Mouse (Mus musculus) hindbrain, embryonic 14.5 days (tissue): ENCODE results near the gene Golt1b. TPM values are rescaled to one million over a fixed set of nuclear protein-coding genes. Genes with fewer than 3 reads are reported as not detected.
A peak's percentile ranks its signal among the peaks of the same experiment; 100 is the strongest.

Source experiments
- ATAC-seq: fragments of 200-750 bp; cut with Nextera tagmentation; 2 replicates; pipeline ENCODE4 v1.8.0; 2017; ENCODE audit warnings: moderate number of reproducible peaks, mild to moderate bottlenecking, moderate TSS enrichment, moderate library complexity; ENCODE audit not compliant: low FRiP score
- DNase-seq: peaks from one replicate; pipeline ENCODE4 v3.0.0-alpha.2; 2015; ENCODE audit warnings: low spot score
- H3K27ac ChIP-seq: fragments of 300-500 bp; sonication (generic); 2 replicates; pipeline ENCODE4 v1.5.1; 2014; ENCODE audit warnings: mild to moderate bottlenecking, moderate library complexity
- H3K27me3 ChIP-seq: fragments of 300-500 bp; sonication (generic); 2 replicates; pipeline ENCODE4 v1.6.1; 2014; ENCODE audit warnings: mild to moderate bottlenecking, low read length, mixed read lengths; ENCODE audit not compliant: control insufficient read depth, insufficient read depth
- H3K36me3 ChIP-seq: fragments of 300-500 bp; sonication (generic); replicated peaks from 2 replicates; pipeline ENCODE4 v1.6.1; 2014; ENCODE audit not compliant: control insufficient read depth, insufficient read depth
- H3K4me1 ChIP-seq: fragments of 300-500 bp; sonication (generic); replicated peaks from 2 replicates; pipeline ENCODE4 v1.6.1; 2014; ENCODE audit warnings: antibody characterized with exemption, low read length, mixed read lengths; ENCODE audit not compliant: control insufficient read depth, insufficient read depth
- H3K4me2 ChIP-seq: fragments of 300-500 bp; sonication (generic); replicated peaks from 2 replicates; pipeline ENCODE4 v1.6.1; 2014; ENCODE audit warnings: mild to moderate bottlenecking, moderate library complexity
- H3K4me3 ChIP-seq: fragments of 300-500 bp; sonication (generic); replicated peaks from 2 replicates; pipeline ENCODE4 v1.5.1; 2014; ENCODE audit warnings: mild to moderate bottlenecking, low read length
- H3K9ac ChIP-seq: fragments of 300-500 bp; sonication (generic); 2 replicates; pipeline ENCODE4 v1.6.1; 2014
- H3K9me3 ChIP-seq: fragments of 300-500 bp; sonication (generic); 2 replicates; pipeline ENCODE4 v1.6.1; 2016; ENCODE audit warnings: low read length; ENCODE audit not compliant: control insufficient read depth
- WGBS: fragments of 180-500 bp; shearing (Covaris S2); extraction: QIAGEN DNeasy Blood & Tissue Kit; methylation state at CpG from one replicate; pipeline ENCODE4 v1.1.7; 2014; 5-methylcytosine and 5-hydroxymethylcytosine counted together
- polyA plus RNA-seq: library from polyadenylated mRNA; unstranded; fragments of >200 nt; fragmentation: Nextera tagmentation; extraction: Ambion mirVana; gene quantifications from 2 replicates; pipeline ENCODE4 v1.2.1, GENCODE M21; 2014

The Golt1b gene
- polyA plus RNA-seq, 1 experiment from 2014 or later, result 82.7 TPM

- Histone ChIP-seq H3K9me3 (no peaks in the 10 kb centered on the region), H3K9ac (no peak overlapping the region), H3K36me3 (peaks cover 91% of the 10 kb centered on the region), H3K4me3 (no peak overlapping the region), H3K4me2 (no peak overlapping the region), H3K4me1 (no peaks in the 10 kb centered on the region), H3K27me3 (no peaks in the 10 kb centered on the region), H3K27ac (no peak overlapping the region)
- ATAC-seq (no peak), DNase-seq (no peak)
- WGBS, result 76% methylated on average over 7 of the region's 7 CpGs
Observed at GRCm38 (mm10) chr6:142357106-142357505, 29.9 kb upstream of the Golt1b start.

DNA sequence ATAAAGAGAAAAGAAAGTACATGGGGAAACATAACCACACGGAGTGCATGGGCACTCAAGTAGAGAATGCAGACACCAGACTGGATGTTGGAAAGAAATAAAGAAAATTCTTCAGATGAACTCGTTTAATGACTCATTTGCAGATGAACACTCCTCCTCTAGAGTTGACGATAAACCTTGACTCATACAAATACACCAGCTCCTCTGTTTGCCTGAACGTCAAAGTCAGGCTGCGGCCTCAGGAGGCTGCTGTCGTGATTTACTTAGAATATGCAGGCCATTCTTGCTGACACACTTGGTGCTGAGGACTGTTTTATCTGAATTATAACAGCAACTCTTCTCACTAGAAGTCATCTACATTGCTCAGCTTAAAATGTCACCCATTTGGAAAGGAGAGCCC, 25.0 kb upstream of the Golt1b start:
- Histone ChIP-seq H3K27ac (no peak overlapping the region), H3K4me2 (no peak overlapping the region), H3K27me3 (no peaks in the 10 kb centered on the region), H3K9ac (no peak overlapping the region), H3K4me3 (no peak overlapping the region), H3K4me1 (no peaks in the 10 kb centered on the region), H3K9me3 (no peaks in the 10 kb centered on the region), H3K36me3 (peaks cover 96% of the 10 kb centered on the region)
- WGBS, result 95% methylated on average over 6 of the region's 6 CpGs
- ATAC-seq, result no peak
- no peak for DNase-seq

DNA sequence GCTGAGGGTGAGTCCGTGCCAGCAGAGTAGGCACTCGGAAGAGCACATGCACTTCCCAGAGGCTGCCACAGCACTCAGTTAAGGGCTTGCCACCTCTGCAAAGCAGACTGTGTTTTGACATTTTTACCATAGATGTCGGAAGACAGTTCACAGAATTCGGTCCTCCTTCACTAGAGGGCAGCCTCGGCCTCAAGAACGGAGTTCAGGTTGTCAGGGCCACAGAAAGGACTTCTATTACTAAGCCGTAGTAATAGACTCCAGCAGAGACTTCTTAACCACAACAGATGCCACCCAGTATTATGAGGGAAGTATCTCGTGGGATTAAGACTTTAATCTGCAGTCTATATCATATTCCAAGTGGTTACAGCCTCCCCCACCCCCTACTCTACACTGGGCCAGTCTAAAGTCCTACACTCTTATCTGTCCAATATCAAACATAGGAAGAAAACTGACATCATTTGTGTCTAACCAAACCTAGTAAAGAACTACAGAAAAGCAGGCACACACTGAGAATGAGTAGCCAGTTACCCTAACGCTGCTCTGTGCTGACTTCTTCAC, 23.9 kb upstream of the Golt1b start:
- Histone ChIP-seq H3K4me1 (no peaks in the 10 kb centered on the region), H3K36me3 (peaks cover 96% of the 10 kb centered on the region), H3K27me3 (no peaks in the 10 kb centered on the region), H3K9ac (no peak overlapping the region), H3K9me3 (no peaks in the 10 kb centered on the region), H3K4me3 (no peak overlapping the region), H3K27ac (no peak overlapping the region), H3K4me2 (no peak overlapping the region)
- ATAC-seq (no peak), DNase-seq (peak; percentile 27)
- WGBS, result 73% methylated on average over 9 of the region's 9 CpGs

- H3K9me3 ChIP-seq, result no peaks in the 10 kb centered on the region
- H3K27ac ChIP-seq, result no peak overlapping the region
- WGBS, result 95% methylated on average over 8 of the region's 8 CpGs
- no peak overlapping the region for H3K9ac ChIP-seq
- DNase-seq, result no peak
- H3K4me2 ChIP-seq, result no peak overlapping the region
- H3K4me3 ChIP-seq, result no peak overlapping the region
- ATAC-seq, result no peak
- H3K36me3 ChIP-seq, result peaks cover 96% of the 10 kb centered on the region
- no peaks in the 10 kb centered on the region for H3K27me3 ChIP-seq
- H3K4me1 ChIP-seq, result no peaks in the 10 kb centered on the region
Observed at GRCm38 (mm10) chr6:142365742-142366472, 21.1 kb upstream of the Golt1b start.

- Histone ChIP-seq H3K9ac (no peak overlapping the region), H3K4me1 (no peaks in the 10 kb centered on the region), H3K27me3 (no peaks in the 10 kb centered on the region), H3K4me2 (no peak overlapping the region), H3K36me3 (peaks cover 93% of the 10 kb centered on the region), H3K27ac (no peak overlapping the region), H3K4me3 (no peak overlapping the region), H3K9me3 (no peaks in the 10 kb centered on the region)
- DNase-seq (no peak), ATAC-seq (no peak)
- 93% methylated on average over 10 of the region's 10 CpGs for WGBS
Observed at GRCm38 (mm10) chr6:142366473-142367018, 20.5 kb upstream of the Golt1b start.

- no peak overlapping the region for H3K9ac ChIP-seq
- no peaks in the 10 kb centered on the region for H3K9me3 ChIP-seq
- 92% methylated on average over 3 of the region's 3 CpGs for WGBS
- no peaks in the 10 kb centered on the region for H3K4me1 ChIP-seq
- no peak overlapping the region for H3K4me2 ChIP-seq
- no peak for DNase-seq
- ATAC-seq, result no peak
- no peak overlapping the region for H3K4me3 ChIP-seq
- H3K36me3 ChIP-seq, result peaks cover 93% of the 10 kb centered on the region
- no peak overlapping the region for H3K27ac ChIP-seq
- no peaks in the 10 kb centered on the region for H3K27me3 ChIP-seq
Observed at GRCm38 (mm10) chr6:142367565-142367964, 19.5 kb upstream of the Golt1b start.

- no peaks in the 10 kb centered on the region for H3K27me3 ChIP-seq
- no peak for DNase-seq
- WGBS, result 91% methylated on average over 3 of the region's 3 CpGs
Observed at GRCm38 (mm10) chr6:142369568-142369967, 17.5 kb upstream of the Golt1b start.

DNA sequence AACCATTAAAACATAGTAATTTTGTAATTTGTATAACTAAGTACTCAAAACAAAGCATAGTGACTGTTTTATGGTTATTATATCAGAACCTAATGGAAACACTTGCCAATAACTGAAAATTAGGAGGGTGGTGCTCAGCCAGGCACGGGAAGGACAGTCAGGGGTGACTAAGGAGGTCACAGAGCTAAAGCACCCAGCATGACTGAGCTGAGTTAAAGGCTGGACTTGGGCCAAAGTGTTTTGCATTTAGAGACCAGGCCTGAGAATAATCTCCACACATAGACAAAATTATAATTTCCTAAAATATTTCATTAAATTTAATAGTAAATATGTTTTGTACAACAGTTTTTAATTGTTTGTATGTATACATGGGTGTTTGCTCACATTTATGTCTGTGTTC, 9.9 kb upstream of the Golt1b start:
- Histone ChIP-seq H3K4me1 (no peaks in the 10 kb centered on the region), H3K27ac (no peak overlapping the region), H3K9me3 (no peaks in the 10 kb centered on the region), H3K27me3 (no peaks in the 10 kb centered on the region), H3K36me3 (peaks cover 49% of the 10 kb centered on the region), H3K4me3 (no peak overlapping the region), H3K9ac (no peak overlapping the region), H3K4me2 (no peak overlapping the region)
- 56% methylated on average over 1 of the region's 1 CpGs for WGBS
- DNase-seq (no peak), ATAC-seq (no peak)

More at GRCm38 (mm10) chr6:142369568-142369967, 17.5 kb upstream of the Golt1b start:
- peaks cover 91% of the 10 kb centered on the region for H3K36me3 ChIP-seq
- no peaks in the 10 kb centered on the region for H3K9me3 ChIP-seq
- no peaks in the 10 kb centered on the region for H3K4me1 ChIP-seq
- H3K4me3 ChIP-seq, result no peak overlapping the region
- no peak overlapping the region for H3K4me2 ChIP-seq
- no peak overlapping the region for H3K9ac ChIP-seq
- ATAC-seq, result no peak
- no peak overlapping the region for H3K27ac ChIP-seq

DNA sequence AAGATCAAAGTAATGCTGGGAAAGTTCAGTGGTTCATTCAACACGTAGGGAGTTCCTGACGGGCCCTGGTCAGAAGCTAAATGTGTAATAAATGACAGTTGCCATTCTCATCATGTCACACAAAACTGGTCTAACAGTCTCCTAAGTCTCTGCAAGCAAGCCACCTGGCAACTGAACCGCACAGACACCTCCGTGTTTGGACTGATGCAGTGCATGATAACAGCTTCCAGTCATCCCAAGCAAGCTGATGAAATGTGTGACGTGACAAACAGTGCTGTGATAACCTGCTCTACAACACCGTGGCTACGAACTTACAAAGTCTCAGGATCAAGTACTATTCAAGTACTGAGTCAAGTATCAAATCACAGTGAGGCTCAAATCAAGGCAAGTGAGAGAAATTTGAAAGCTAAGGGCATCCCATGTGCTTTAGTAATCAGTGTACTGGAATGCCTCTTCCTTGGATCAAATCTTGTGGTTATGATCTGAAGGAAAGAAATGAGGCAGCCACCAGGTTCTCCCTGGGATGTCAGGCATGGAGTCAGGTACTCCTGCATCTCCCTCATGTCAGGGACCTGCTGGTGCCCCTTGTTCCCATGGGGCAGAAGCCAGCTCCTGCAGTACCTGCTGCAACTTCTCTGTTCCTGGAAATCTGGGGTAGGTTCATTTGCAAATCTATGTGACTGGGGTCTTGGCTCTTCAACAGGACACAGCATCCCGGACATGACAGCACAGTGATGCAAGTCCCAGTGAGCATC, 8.3 kb upstream of the Golt1b start:
- Histone ChIP-seq H3K36me3 (peaks cover 36% of the 10 kb centered on the region), H3K4me1 (no peaks in the 10 kb centered on the region), H3K27ac (no peak overlapping the region), H3K4me3 (no peak overlapping the region), H3K9ac (no peak overlapping the region), H3K4me2 (no peak overlapping the region), H3K27me3 (no peaks in the 10 kb centered on the region), H3K9me3 (no peaks in the 10 kb centered on the region)
- DNase-seq, result no peak
- no peak for ATAC-seq
- 94% methylated on average over 8 of the region's 8 CpGs for WGBS
